Comparison of ENCODE assay signal across 8 mouse cellular contexts in the genomic region with DNA sequence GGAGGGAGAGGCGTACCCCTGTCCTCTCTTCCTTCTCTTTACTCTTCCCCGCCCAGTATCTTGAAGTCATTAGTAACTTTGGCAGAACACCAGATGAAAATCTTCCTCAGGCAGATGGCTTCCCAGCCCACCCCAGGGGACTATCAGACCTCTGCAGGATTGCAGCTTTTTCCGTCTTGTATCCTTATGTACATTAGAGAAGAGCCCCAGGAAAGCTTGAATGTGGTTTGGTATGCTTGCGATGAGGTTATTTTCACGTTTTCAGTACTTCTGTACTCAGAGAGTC. TPM values are rescaled to one million over a fixed set of nuclear protein-coding genes. Genes with fewer than 3 reads are reported as not detected.
DNase-seq lines count a peak whose midpoint lies in the region; ATAC-seq lines count a peak whose summit lies in the region.

No protein-coding gene starts in this region.

- peak overlapping the region; percentile 79 for H3K4me2 ChIP-seq in hindbrain, embryonic 12.5 days (replicated peaks)
- peak overlapping the region; percentile 56 for H3K4me2 ChIP-seq in stomach, embryonic 15.5 days

- 28% methylated on average over 5 of the region's 5 CpGs for WGBS in hindbrain, embryonic 12.5 days
- WGBS in stomach, embryonic 15.5 days = 10% methylated on average over 5 of the region's 5 CpGs

- no peaks in the 10 kb centered on the region for H3K9me3 ChIP-seq in hindbrain, embryonic 12.5 days (replicated peaks)
- H3K9me3 ChIP-seq in stomach, embryonic 15.5 days = no peaks in the 10 kb centered on the region

- H3K27ac ChIP-seq in hindbrain, embryonic 12.5 days = no peak overlapping the region; the same call in 1 of the 2 replicates
- H3K27ac ChIP-seq in stomach, embryonic 15.5 days = peak overlapping the region; percentile 99

- DNase-seq in heart, adult 18-20 months = peak; percentile 59
- DNase-seq in heart, postnatal 36 days = no peak
- DNase-seq in NIH3T3 (ENCODE audit: low read depth) = peak; percentile 73
- DNase-seq in lung, postnatal 10 days = peak; percentile 25
- DNase-seq in right cerebral cortex, postnatal 14 days = no peak

- H3K27me3 ChIP-seq in hindbrain, embryonic 12.5 days = no peaks in the 10 kb centered on the region
- no peaks in the 10 kb centered on the region for H3K27me3 ChIP-seq in stomach, embryonic 15.5 days (replicated peaks)

- peak overlapping the region; percentile 79 for H3K9ac ChIP-seq in hindbrain, embryonic 12.5 days
- peak overlapping the region; percentile 95 for H3K9ac ChIP-seq in stomach, embryonic 15.5 days

- peaks cover 4% of the 10 kb centered on the region; the same call in 1 of the 2 replicates for H3K36me3 ChIP-seq in hindbrain, embryonic 12.5 days
- no peaks in the 10 kb centered on the region for H3K36me3 ChIP-seq in stomach, embryonic 15.5 days

- intact Hi-C loops in heart, postnatal 36 days (cut with DNase I) = no loop called here

- peak; percentile 70 for ATAC-seq in erythroblast, adult 5-6 weeks (replicated peaks; ENCODE audit: low FRiP score, poor library complexity, severe bottlenecking)
- no peak for ATAC-seq in hindbrain, embryonic 12.5 days (ENCODE audit: low FRiP score)
- no peak for ATAC-seq in stomach, embryonic 15.5 days (ENCODE audit: insufficient read depth, low FRiP score, low read depth)

- peaks cover 20% of the 10 kb centered on the region for H3K4me1 ChIP-seq in hindbrain, embryonic 12.5 days
- no peaks in the 10 kb centered on the region for H3K4me1 ChIP-seq in stomach, embryonic 15.5 days

- peak overlapping the region; percentile 72 for H3K4me3 ChIP-seq in hindbrain, embryonic 12.5 days
- peak overlapping the region; percentile 84 for H3K4me3 ChIP-seq in stomach, embryonic 15.5 days (replicated peaks)

RNA-seq across cellular contexts. Expression of a gene that starts 1.6 kb away (rescaled TPM):
- 100 to 1,000 TPM; 366 to 407 TPM for total RNA-seq in heart, adult 18-20 months (2021)
- 100 to 1,000 TPM; 361 to 367 TPM for total RNA-seq in heart, postnatal 36 days (2021)
- 82.0 and 92.8 TPM in 2 replicates for total RNA-seq in erythroblast, adult 5-6 weeks (2015; ENCODE audit: low replicate concordance)
- total RNA-seq in erythroblast, adult 5-6 weeks (2017; ENCODE audit: low replicate concordance) = 120 and 147 TPM in 2 replicates
- polyA plus RNA-seq in hindbrain, embryonic 12.5 days (2016; fragmentation: Nextera tagmentation; extraction: Ambion mirVana) = 222 and 249 TPM in 2 replicates
- polyA plus RNA-seq in stomach, embryonic 15.5 days (2015; fragmentation: Nextera tagmentation; extraction: Ambion mirVana) = 346 and 353 TPM in 2 replicates

RNA-seq across cellular contexts. Expression of a gene that starts 24.7 kb away (rescaled TPM):
- not detected for total RNA-seq in heart, adult 18-20 months (2021)
- not detected for total RNA-seq in heart, postnatal 36 days (2021)
- total RNA-seq in erythroblast, adult 5-6 weeks (2015; ENCODE audit: low replicate concordance) = not detected in 2 replicates
- not detected in 2 replicates for total RNA-seq in erythroblast, adult 5-6 weeks (2017; ENCODE audit: low replicate concordance)
- polyA plus RNA-seq in hindbrain, embryonic 12.5 days (2016; fragmentation: Nextera tagmentation; extraction: Ambion mirVana) = 1.6 and 5.9 TPM in 2 replicates
- polyA plus RNA-seq in stomach, embryonic 15.5 days (2015; fragmentation: Nextera tagmentation; extraction: Ambion mirVana) = 0.17 and 0.22 TPM in 2 replicates

RNA-seq across cellular contexts. Expression of a gene that starts 50.6 kb away (rescaled TPM):
- total RNA-seq in heart, adult 18-20 months (2021) = 10 to 100 TPM; 10.2 to 10.5 TPM
- total RNA-seq in heart, postnatal 36 days (2021) = 10 to 100 TPM; 11.2 to 13.0 TPM
- total RNA-seq in erythroblast, adult 5-6 weeks (2015; ENCODE audit: low replicate concordance) = 2.9 TPM in 1 of 2 replicates, not detected in the other
- total RNA-seq in erythroblast, adult 5-6 weeks (2017; ENCODE audit: low replicate concordance) = 1.1 TPM in 2 replicates
- 26.1 and 26.4 TPM in 2 replicates for polyA plus RNA-seq in hindbrain, embryonic 12.5 days (2016; fragmentation: Nextera tagmentation; extraction: Ambion mirVana)
- 12.5 and 13.2 TPM in 2 replicates for polyA plus RNA-seq in stomach, embryonic 15.5 days (2015; fragmentation: Nextera tagmentation; extraction: Ambion mirVana)

Comparison
In these comparisons a context has a peak if more than half of its experiments do, and no peak if none do; other contexts are left out.
1. DNase-seq: peak in heart, adult 18-20 months (2 of 2), NIH3T3 (single experiment) and lung, postnatal 10 days (single experiment); none in heart, postnatal 36 days (0 of 2) and right cerebral cortex, postnatal 14 days (single experiment).